Mouse (Mus musculus) limb, embryonic 14.5 days (tissue): Measurements from ENCODE around the gene Kif16b. TPM values are rescaled to one million over a fixed set of nuclear protein-coding genes. Genes with fewer than 3 reads are reported as not detected.

Source experiments
- ATAC-seq: fragments of 200-750 bp; cut with Nextera tagmentation; 2 replicates; pipeline ENCODE4 v1.8.0; 2017; ENCODE audit warnings: low read depth, moderate number of reproducible peaks, moderate TSS enrichment; ENCODE audit not compliant: low FRiP score
- DNase-seq: peaks from one replicate; pipeline ENCODE4 v3.0.0-alpha.2; 2015; ENCODE audit warnings: low spot score
- H3K27ac ChIP-seq: fragments of 300-500 bp; sonication (generic); replicated peaks from 2 replicates; pipeline ENCODE4 v1.5.1; 2014; ENCODE audit warnings: low read depth, mild to moderate bottlenecking, low read length, moderate library complexity, mixed read lengths
- H3K27me3 ChIP-seq: fragments of 300-500 bp; sonication (generic); 2 replicates; pipeline ENCODE4 v1.6.1; 2014; ENCODE audit warnings: low read length, mixed read lengths; ENCODE audit not compliant: control insufficient read depth, insufficient read depth
- H3K36me3 ChIP-seq: fragments of 300-500 bp; sonication (generic); 2 replicates; pipeline ENCODE4 v1.6.1; 2014; ENCODE audit warnings: mild to moderate bottlenecking, low read length, moderate library complexity, mixed read lengths; ENCODE audit not compliant: control insufficient read depth, insufficient read depth
- H3K4me1 ChIP-seq: fragments of 300-500 bp; sonication (generic); 2 replicates; pipeline ENCODE4 v1.6.1; 2014; ENCODE audit warnings: antibody characterized with exemption, low read length, mixed read lengths; ENCODE audit not compliant: control insufficient read depth, insufficient read depth
- H3K4me2 ChIP-seq: fragments of 300-500 bp; sonication (generic); replicated peaks from 2 replicates; pipeline ENCODE4 v1.6.1; 2014; ENCODE audit warnings: low read depth, mild to moderate bottlenecking, low read length, moderate library complexity; ENCODE audit not compliant: severe bottlenecking
- H3K4me3 ChIP-seq: fragments of 300-500 bp; sonication (generic); replicated peaks from 2 replicates; pipeline ENCODE4 v1.5.1; 2014; ENCODE audit warnings: low read length
- H3K9ac ChIP-seq: fragments of 300-500 bp; sonication (generic); 2 replicates; pipeline ENCODE4 v1.6.1; 2014; ENCODE audit warnings: mild to moderate bottlenecking, low read depth, low read length, moderate library complexity; ENCODE audit not compliant: severe bottlenecking
- H3K9me3 ChIP-seq: fragments of 300-500 bp; sonication (generic); 2 replicates; pipeline ENCODE4 v1.6.1; 2016; ENCODE audit warnings: low read length; ENCODE audit not compliant: control insufficient read depth
- POLR2A ChIP-seq: fragments of 200-500 bp; IDR thresholded peaks from 2 replicates; pipeline ENCODE4 v1.8.0; 2012; ENCODE audit warnings: inconsistent platforms, mild to moderate bottlenecking, moderate library complexity, borderline replicate concordance; ENCODE audit not compliant: insufficient read depth, insufficient read length; ENCODE audit errors: extremely low read depth
- WGBS: fragments of 180-500 bp; shearing (Covaris S2); extraction: QIAGEN DNeasy Blood & Tissue Kit; methylation state at CpG from one replicate; pipeline ENCODE4 v1.1.7; 2014; 5-methylcytosine and 5-hydroxymethylcytosine counted together
- polyA plus RNA-seq, 2 experiments: library from polyadenylated mRNA; depleted of rRNA in 1 of 2; stranded (reverse) in 1 of 2; unstranded in 1 of 2; fragments of >200 nt; fragmentation: Nextera tagmentation in 1 of 2; extraction: Ambion mirVana in 1 of 2; gene quantifications; 2 replicates each; pipeline versions ENCODE4 v1.2.1 to v1.2.3; 2012 to 2014

The Kif16b gene
- polyA plus RNA-seq, 2 experiments, result 7.9 to 10.6 TPM

- Histone ChIP-seq H3K9me3 (no peaks in the 10 kb centered on the region), H3K4me2 (no peak overlapping the region), H3K4me3 (no peak overlapping the region), H3K27me3 (no peaks in the 10 kb centered on the region), H3K4me1 (peaks cover 12% of the 10 kb centered on the region; the same call in 1 of the 2 replicates), H3K27ac (no peak overlapping the region), H3K36me3 (peaks cover 4% of the 10 kb centered on the region; the same call in 1 of the 2 replicates), H3K9ac (no peak overlapping the region)
- 93% methylated on average over 3 of the region's 3 CpGs for WGBS
- no peak for TF ChIP-seq POLR2A
- no peak for ATAC-seq
- DNase-seq, result no peak
Measured at GRCm38 (mm10) chr2:142758091-142758765, 143.1 kb downstream of the Kif16b start.

- Histone ChIP-seq H3K9me3 (no peaks in the 10 kb centered on the region), H3K36me3 (no peaks in the 10 kb centered on the region), H3K9ac (no peak overlapping the region), H3K27ac (no peak overlapping the region), H3K27me3 (no peaks in the 10 kb centered on the region), H3K4me3 (no peak overlapping the region), H3K4me1 (no peaks in the 10 kb centered on the region), H3K4me2 (no peak overlapping the region)
- TF ChIP-seq POLR2A, result no peak
- ATAC-seq (no peak), DNase-seq (no peak)
- 69% methylated on average over 2 of the region's 2 CpGs for WGBS
Measured at GRCm38 (mm10) chr2:142739338-142739737, 162.0 kb downstream of the Kif16b start.

- ATAC-seq, result no peak
- Histone ChIP-seq H3K4me2 (no peak overlapping the region), H3K4me1 (no peaks in the 10 kb centered on the region), H3K36me3 (no peaks in the 10 kb centered on the region), H3K27me3 (no peaks in the 10 kb centered on the region), H3K9ac (no peak overlapping the region), H3K9me3 (no peaks in the 10 kb centered on the region), H3K4me3 (no peak overlapping the region), H3K27ac (no peak overlapping the region)
- 86% methylated on average over 2 of the region's 2 CpGs for WGBS
- no peak for TF ChIP-seq POLR2A
- no peak for DNase-seq
Measured at GRCm38 (mm10) chr2:142738488-142738887, 162.8 kb downstream of the Kif16b start.

GRCm38 (mm10) chr2:142735691-142736090 is 165.6 kb downstream of the Kif16b start:
- Histone ChIP-seq H3K27me3 (no peaks in the 10 kb centered on the region), H3K4me3 (no peak overlapping the region), H3K4me1 (no peaks in the 10 kb centered on the region), H3K9me3 (no peaks in the 10 kb centered on the region), H3K36me3 (no peaks in the 10 kb centered on the region), H3K4me2 (no peak overlapping the region), H3K9ac (no peak overlapping the region), H3K27ac (no peak overlapping the region)
- no peak for TF ChIP-seq POLR2A
- WGBS, result 98% methylated on average over 3 of the region's 3 CpGs
- ATAC-seq, result no peak
- DNase-seq, result no peak

- WGBS, result 96% methylated on average over 2 of the region's 2 CpGs
- TF ChIP-seq POLR2A, result no peak
Measured at GRCm38 (mm10) chr2:142734046-142734445, 167.3 kb downstream of the Kif16b start.

More at GRCm38 (mm10) chr2:142734046-142734445, 167.3 kb downstream of the Kif16b start:
- Histone ChIP-seq H3K27ac (no peak overlapping the region), H3K4me2 (no peak overlapping the region), H3K9ac (no peak overlapping the region), H3K36me3 (no peaks in the 10 kb centered on the region), H3K27me3 (no peaks in the 10 kb centered on the region), H3K4me3 (no peak overlapping the region), H3K9me3 (no peaks in the 10 kb centered on the region), H3K4me1 (no peaks in the 10 kb centered on the region)
- DNase-seq (no peak), ATAC-seq (no peak)
